Mouse (Mus musculus): Measurements from ENCODE around the gene Ace3. TPM values are rescaled to one million over a fixed set of nuclear protein-coding genes. Genes with fewer than 3 reads are reported as not detected.

Ace3 gene
- not detected in 2 replicates for polyA plus RNA-seq (2015; fragmentation: Nextera tagmentation; extraction: Ambion mirVana)

DNA sequence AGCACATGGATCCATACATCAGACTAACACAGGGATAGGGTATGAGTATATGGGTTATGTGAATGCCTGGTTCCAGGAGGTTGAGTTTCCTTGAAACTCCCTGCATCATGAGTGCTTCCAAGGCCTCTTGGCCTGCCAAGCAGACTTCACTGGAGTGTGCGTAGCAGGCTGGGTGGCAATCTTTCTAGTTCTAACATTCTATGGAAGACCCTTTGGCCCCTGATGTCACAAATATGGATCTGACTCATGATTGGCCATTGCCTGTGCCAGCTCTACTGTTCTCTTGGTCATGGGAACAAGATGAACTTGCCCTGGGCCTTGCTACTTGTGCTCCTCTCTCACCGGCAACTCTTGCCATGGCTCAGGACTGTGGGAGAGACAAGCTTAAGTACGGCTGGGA lies at the start of gene Ace3:
Gene Ace3, plus strand, starts transcription at position 301 of the 400 bp plus-strand sequence.
- Histone ChIP-seq H3K27ac (ENCODE audit: low read length) (no peak within 1 kb of the TSS), H3K9ac (ENCODE audit: low read depth, low read length) (no peak within 1 kb of the TSS), H3K4me1 (ENCODE audit: control insufficient read depth, low read depth, low read length) (no peaks in the 10 kb centered on the region; the same call in 1 of the 2 replicates), H3K9me3 (replicated peaks; ENCODE audit: control insufficient read depth, low read length) (no peaks in the 10 kb centered on the region), H3K27me3 (ENCODE audit: control insufficient read depth, insufficient read depth, low read depth, low read length) (peaks cover 22% of the 10 kb centered on the region), H3K4me3 (ENCODE audit: low read depth, low read length) (no peak within 1 kb of the TSS), H3K4me2 (ENCODE audit: low read depth, low read length) (no peak within 1 kb of the TSS), H3K36me3 (ENCODE audit: control insufficient read depth, insufficient read depth) (no peaks in the 10 kb centered on the region)
- ATAC-seq (ENCODE audit: low read depth): no peak
- WGBS (ENCODE audit: insufficient replicate concordance): 78% methylated on average over 3 of the region's 3 CpGs

GRCm38 (mm10) chr11:105944770-105945672 lies 49.5 kb upstream of the Ace3 start:
- ATAC-seq (ENCODE audit: low read depth): no peak
- peaks cover 9% of the 10 kb centered on the region for H3K4me1 ChIP-seq (ENCODE audit: control insufficient read depth, low read depth, low read length)
- no peaks in the 10 kb centered on the region for H3K9me3 ChIP-seq (replicated peaks; ENCODE audit: control insufficient read depth, low read length)
- H3K36me3 ChIP-seq (ENCODE audit: control insufficient read depth, insufficient read depth): no peaks in the 10 kb centered on the region
- H3K27ac ChIP-seq (ENCODE audit: low read length): no peak overlapping the region
- H3K4me3 ChIP-seq (ENCODE audit: low read depth, low read length): peak overlapping the region; percentile 65; the same call in 1 of the 2 replicates
- 61% methylated on average over 16 of the region's 16 CpGs for WGBS (ENCODE audit: insufficient replicate concordance)
- H3K27me3 ChIP-seq (ENCODE audit: control insufficient read depth, insufficient read depth, low read depth, low read length): peaks cover 31% of the 10 kb centered on the region
- no peak overlapping the region for H3K9ac ChIP-seq (ENCODE audit: low read depth, low read length)
- H3K4me2 ChIP-seq (ENCODE audit: low read depth, low read length): peak overlapping the region; percentile 89

GRCm38 (mm10) chr11:105946694-105947154 lies 47.8 kb upstream of the Ace3 start:
- Histone ChIP-seq H3K9ac (ENCODE audit: low read depth, low read length) (no peak overlapping the region), H3K36me3 (ENCODE audit: control insufficient read depth, insufficient read depth) (no peaks in the 10 kb centered on the region), H3K27me3 (ENCODE audit: control insufficient read depth, insufficient read depth, low read depth, low read length) (peaks cover 24% of the 10 kb centered on the region), H3K9me3 (replicated peaks; ENCODE audit: control insufficient read depth, low read length) (no peaks in the 10 kb centered on the region), H3K27ac (ENCODE audit: low read length) (no peak overlapping the region), H3K4me1 (ENCODE audit: control insufficient read depth, low read depth, low read length) (peaks cover 9% of the 10 kb centered on the region), H3K4me3 (ENCODE audit: low read depth, low read length) (no peak overlapping the region), H3K4me2 (ENCODE audit: low read depth, low read length) (no peak overlapping the region)
- no peak for ATAC-seq (ENCODE audit: low read depth)
- WGBS (ENCODE audit: insufficient replicate concordance): 14% methylated on average over 11 of the region's 11 CpGs

- no peak overlapping the region for H3K9ac ChIP-seq (ENCODE audit: low read depth, low read length)
- H3K4me3 ChIP-seq (ENCODE audit: low read depth, low read length): no peak overlapping the region
- no peak overlapping the region for H3K27ac ChIP-seq (ENCODE audit: low read length)
- peaks cover 17% of the 10 kb centered on the region for H3K27me3 ChIP-seq (ENCODE audit: control insufficient read depth, insufficient read depth, low read depth, low read length)
- WGBS (ENCODE audit: insufficient replicate concordance): 26% methylated on average over 2 of the region's 2 CpGs
- H3K4me1 ChIP-seq (ENCODE audit: control insufficient read depth, low read depth, low read length): peaks cover 9% of the 10 kb centered on the region
- H3K9me3 ChIP-seq (replicated peaks; ENCODE audit: control insufficient read depth, low read length): no peaks in the 10 kb centered on the region
- H3K36me3 ChIP-seq (ENCODE audit: control insufficient read depth, insufficient read depth): no peaks in the 10 kb centered on the region
- no peak overlapping the region for H3K4me2 ChIP-seq (ENCODE audit: low read depth, low read length)
- no peak for ATAC-seq (ENCODE audit: low read depth)
Observed at GRCm38 (mm10) chr11:105948255-105948654, 46.2 kb upstream of the Ace3 start.

GRCm38 (mm10) chr11:105950519-105950918 lies 44.0 kb upstream of the Ace3 start:
- Histone ChIP-seq H3K36me3 (ENCODE audit: control insufficient read depth, insufficient read depth) (no peaks in the 10 kb centered on the region), H3K27me3 (ENCODE audit: control insufficient read depth, insufficient read depth, low read depth, low read length) (0 out of 2 replicates have a peak, but pooled peaks cover under 1% of the 10 kb centered on the region), H3K4me1 (ENCODE audit: control insufficient read depth, low read depth, low read length) (no peaks in the 10 kb centered on the region), H3K9me3 (replicated peaks; ENCODE audit: control insufficient read depth, low read length) (no peaks in the 10 kb centered on the region), H3K9ac (ENCODE audit: low read depth, low read length) (no peak overlapping the region), H3K27ac (ENCODE audit: low read length) (no peak overlapping the region), H3K4me3 (ENCODE audit: low read depth, low read length) (no peak overlapping the region), H3K4me2 (ENCODE audit: low read depth, low read length) (no peak overlapping the region)
- WGBS (ENCODE audit: insufficient replicate concordance): 51% methylated on average over 4 of the region's 4 CpGs
- no peak for ATAC-seq (ENCODE audit: low read depth)

DNA sequence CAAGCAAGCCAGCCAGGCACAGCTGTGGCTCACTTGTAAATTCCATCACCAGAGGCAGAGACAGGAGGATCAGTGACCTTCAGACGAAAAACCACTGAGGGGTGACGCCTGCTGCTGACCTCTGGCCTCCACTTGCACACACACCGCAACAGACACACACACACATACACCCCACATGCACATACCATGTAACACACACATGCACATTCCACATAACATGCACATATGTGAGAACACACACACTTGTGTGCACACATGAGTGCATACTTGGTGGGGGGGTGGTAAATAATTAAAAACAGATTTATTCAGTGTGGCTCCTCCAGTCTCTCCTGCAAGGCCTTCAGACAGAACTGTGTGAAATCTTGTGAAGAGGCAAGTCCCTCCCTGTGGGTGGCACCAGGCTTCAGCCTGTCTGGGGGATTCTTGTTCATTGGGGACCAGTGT lies 42.9 kb upstream of the Ace3 start:
- 58% methylated on average over 3 of the region's 3 CpGs for WGBS (ENCODE audit: insufficient replicate concordance)
- no peak for ATAC-seq (ENCODE audit: low read depth)

DNA sequence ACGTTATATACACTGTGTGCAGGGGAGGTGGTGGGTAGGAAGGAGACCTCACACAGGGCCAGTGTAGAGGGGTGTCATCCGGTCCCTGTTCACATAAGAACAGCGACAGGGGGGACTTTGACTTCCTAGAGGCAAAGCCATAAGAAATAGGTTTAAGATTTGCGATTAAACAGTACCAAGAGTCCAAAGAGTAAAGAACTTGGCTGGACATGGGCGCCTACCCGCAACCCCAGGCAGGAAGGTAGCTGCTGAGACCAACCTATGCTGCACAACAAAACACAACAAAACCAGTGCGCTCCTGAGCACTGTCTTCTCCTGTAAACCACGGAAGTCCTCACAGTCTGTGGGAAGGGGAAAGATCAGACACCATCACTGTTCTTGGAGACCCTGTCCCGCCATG lies 42.4 kb upstream of the Ace3 start:
- Histone ChIP-seq H3K4me2 (ENCODE audit: low read depth, low read length) (no peak overlapping the region), H3K4me1 (ENCODE audit: control insufficient read depth, low read depth, low read length) (no peaks in the 10 kb centered on the region), H3K4me3 (ENCODE audit: low read depth, low read length) (no peak overlapping the region), H3K27ac (ENCODE audit: low read length) (no peak overlapping the region), H3K27me3 (ENCODE audit: control insufficient read depth, insufficient read depth, low read depth, low read length) (peaks cover 2% of the 10 kb centered on the region; the same call in 1 of the 2 replicates), H3K36me3 (ENCODE audit: control insufficient read depth, insufficient read depth) (no peaks in the 10 kb centered on the region), H3K9me3 (replicated peaks; ENCODE audit: control insufficient read depth, low read length) (no peaks in the 10 kb centered on the region), H3K9ac (ENCODE audit: low read depth, low read length) (no peak overlapping the region)
- 68% methylated on average over 9 of the region's 9 CpGs for WGBS (ENCODE audit: insufficient replicate concordance)
- no peak for ATAC-seq (ENCODE audit: low read depth)

More for the DNA sequence above, 42.9 kb upstream of the Ace3 start:
- H3K9me3 ChIP-seq (replicated peaks; ENCODE audit: control insufficient read depth, low read length): no peaks in the 10 kb centered on the region
- no peak overlapping the region for H3K4me3 ChIP-seq (ENCODE audit: low read depth, low read length)
- no peaks in the 10 kb centered on the region for H3K36me3 ChIP-seq (ENCODE audit: control insufficient read depth, insufficient read depth)
- no peak overlapping the region for H3K27ac ChIP-seq (ENCODE audit: low read length)
- H3K4me1 ChIP-seq (ENCODE audit: control insufficient read depth, low read depth, low read length): no peaks in the 10 kb centered on the region
- H3K27me3 ChIP-seq (ENCODE audit: control insufficient read depth, insufficient read depth, low read depth, low read length): peaks cover 2% of the 10 kb centered on the region; the same call in 1 of the 2 replicates
- no peak overlapping the region for H3K9ac ChIP-seq (ENCODE audit: low read depth, low read length)
- H3K4me2 ChIP-seq (ENCODE audit: low read depth, low read length): no peak overlapping the region

DNA sequence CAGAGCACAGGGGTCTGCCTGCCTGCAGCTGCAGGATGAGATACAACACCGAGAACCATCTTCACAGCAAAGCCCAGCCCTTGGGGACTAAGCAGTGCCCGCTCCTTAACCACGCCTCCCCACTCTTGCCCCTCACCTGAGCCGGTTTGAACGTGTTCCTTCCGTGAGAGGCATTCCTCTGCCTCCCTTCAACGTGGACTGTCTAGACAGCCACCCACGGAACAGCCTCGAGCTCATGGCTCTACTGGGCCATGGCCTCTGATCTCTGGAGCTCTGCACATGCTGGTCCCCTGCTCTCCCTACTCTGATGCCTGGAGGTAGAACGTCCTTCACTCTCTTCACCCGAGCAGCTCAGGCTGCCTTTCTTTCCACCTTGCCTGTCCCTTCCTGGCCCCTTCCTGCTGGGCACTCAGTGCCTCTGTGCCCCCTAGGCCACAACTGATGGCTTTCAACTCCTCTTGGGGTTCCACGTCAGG lies 41.5 kb upstream of the Ace3 start, which contains the start of gene Cyb561:
Gene Cyb561, minus strand, starts transcription at position 426 of the 476 bp plus-strand sequence.
- H3K4me3 ChIP-seq (ENCODE audit: low read depth, low read length): no peak within 1 kb of the TSS
- H3K27me3 ChIP-seq (ENCODE audit: control insufficient read depth, insufficient read depth, low read depth, low read length): peaks cover 2% of the 10 kb centered on the region; the same call in 1 of the 2 replicates
- 64% methylated on average over 12 of the region's 12 CpGs for WGBS (ENCODE audit: insufficient replicate concordance)
- H3K9me3 ChIP-seq (replicated peaks; ENCODE audit: control insufficient read depth, low read length): no peaks in the 10 kb centered on the region
- no peak for ATAC-seq (ENCODE audit: low read depth)
- H3K9ac ChIP-seq (ENCODE audit: low read depth, low read length): no peak within 1 kb of the TSS
- no peaks in the 10 kb centered on the region for H3K36me3 ChIP-seq (ENCODE audit: control insufficient read depth, insufficient read depth)
- no peaks in the 10 kb centered on the region for H3K4me1 ChIP-seq (ENCODE audit: control insufficient read depth, low read depth, low read length)
- no peak within 1 kb of the TSS for H3K4me2 ChIP-seq (ENCODE audit: low read depth, low read length)
- no peak within 1 kb of the TSS for H3K27ac ChIP-seq (ENCODE audit: low read length)

GRCm38 (mm10) chr11:105953402-105953801 lies 41.1 kb upstream of the Ace3 start:
- Histone ChIP-seq H3K27ac (ENCODE audit: low read length) (no peak overlapping the region), H3K27me3 (ENCODE audit: control insufficient read depth, insufficient read depth, low read depth, low read length) (peaks cover 2% of the 10 kb centered on the region; the same call in 1 of the 2 replicates), H3K36me3 (ENCODE audit: control insufficient read depth, insufficient read depth) (no peaks in the 10 kb centered on the region), H3K4me1 (ENCODE audit: control insufficient read depth, low read depth, low read length) (no peaks in the 10 kb centered on the region), H3K9me3 (replicated peaks; ENCODE audit: control insufficient read depth, low read length) (no peaks in the 10 kb centered on the region), H3K9ac (ENCODE audit: low read depth, low read length) (no peak overlapping the region), H3K4me3 (ENCODE audit: low read depth, low read length) (no peak overlapping the region), H3K4me2 (ENCODE audit: low read depth, low read length) (no peak overlapping the region)
- no peak for ATAC-seq (ENCODE audit: low read depth)
- WGBS (ENCODE audit: insufficient replicate concordance): 62% methylated on average over 6 of the region's 6 CpGs
